Mouse (Mus musculus) CH12.LX (cell line): ENCODE results near the gene Cryl1. TPM values are rescaled to one million over a fixed set of nuclear protein-coding genes. Genes with fewer than 3 reads are reported as not detected.

Source experiments
- DNase-seq: peaks from one replicate; pipeline ENCODE4 v3.0.0-alpha.2; 2013; ENCODE audit errors: extremely low read depth
- H3K27ac ChIP-seq: 2 replicates; pipeline ENCODE4 v1.5.1; 2012; ENCODE audit warnings: low read depth, mild to moderate bottlenecking, control low read depth, moderate library complexity; ENCODE audit not compliant: insufficient read depth
- H3K27me3 ChIP-seq: replicated peaks from 2 replicates; pipeline ENCODE3; 2012; ENCODE audit warnings: inconsistent platforms
- H3K36me3 ChIP-seq, 2 experiments: replicated peaks in 1 of 2; 2 replicates each; pipeline versions ENCODE3 to v1.6.1; 2012; ENCODE audit warnings: inconsistent platforms in 1 of 2, low read length in 1 of 2, mild to moderate bottlenecking in 1 of 2, mixed read lengths in 1 of 2, moderate library complexity in 1 of 2; ENCODE audit not compliant: control insufficient read depth in 1 of 2, insufficient read depth in 1 of 2
- H3K4me1 ChIP-seq, 2 experiments: 2 replicates each; pipeline ENCODE4 v1.6.1; 2012; ENCODE audit warnings: inconsistent platforms in 1 of 2, moderate library complexity in 1 of 2; ENCODE audit not compliant: insufficient read depth in 2 of 2, control insufficient read depth in 1 of 2
- H3K4me2 ChIP-seq: 2 replicates; pipeline ENCODE4 v1.6.1; 2012; ENCODE audit warnings: low read depth, mild to moderate bottlenecking, control low read depth; ENCODE audit not compliant: poor library complexity, insufficient read depth, severe bottlenecking
- H3K4me3 ChIP-seq, 3 experiments: fragments of 150-350 bp in 1 of 3; sonication (generic) in 1 of 3; replicated peaks in 1 of 3; 2 replicates each; pipeline versions ENCODE3 to v1.5.1; 2011 to 2012; ENCODE audit warnings: low read depth in 2 of 3, low read length in 2 of 3, mild to moderate bottlenecking in 2 of 3, moderate library complexity in 2 of 3, control low read depth in 1 of 3, improper control_type of control experiment in 1 of 3, inconsistent platforms in 1 of 3, mixed read lengths in 1 of 3; ENCODE audit not compliant: poor library complexity in 1 of 3
- H3K79me2 ChIP-seq: replicated peaks from 2 replicates; pipeline ENCODE4 v1.6.1; 2012; ENCODE audit warnings: mild to moderate bottlenecking, moderate library complexity; ENCODE audit not compliant: control insufficient read depth, poor library complexity, insufficient read depth, severe bottlenecking; ENCODE audit errors: extremely low read depth
- H3K9ac ChIP-seq: 2 replicates; pipeline ENCODE4 v1.6.1; 2012; ENCODE audit warnings: low read depth, mild to moderate bottlenecking, control low read depth, moderate library complexity; ENCODE audit not compliant: insufficient read depth
- H3K9me3 ChIP-seq: replicated peaks from 2 replicates; pipeline ENCODE3; 2012; ENCODE audit warnings: low read length, inconsistent platforms, mixed read lengths
- CHD1 ChIP-seq: IDR thresholded peaks from 2 replicates; pipeline ENCODE4 v1.6.1; 2012; ENCODE audit warnings: low read depth, low read length, improper control_type of control experiment, inconsistent platforms
- ELF1 ChIP-seq: IDR thresholded peaks from 2 replicates; pipeline ENCODE4 v1.6.1; 2014; ENCODE audit warnings: low read depth, mild to moderate bottlenecking, inconsistent platforms, low read length, improper control_type of control experiment
- ETS1 ChIP-seq: conservative IDR thresholded peaks from 2 replicates; pipeline ENCODE4 v1.6.1; 2012; ENCODE audit warnings: low read depth, mild to moderate bottlenecking, inconsistent platforms, low read length, improper control_type of control experiment, moderate library complexity
- HCFC1 ChIP-seq: IDR thresholded peaks from 2 replicates; pipeline ENCODE4 v1.6.1; 2012; ENCODE audit warnings: low read depth, mild to moderate bottlenecking, inconsistent platforms, low read length, improper control_type of control experiment
- IRF4 ChIP-seq: IDR thresholded peaks from 2 replicates; pipeline ENCODE4 v1.6.1; 2014; ENCODE audit warnings: low read depth, mild to moderate bottlenecking, inconsistent platforms, low read length, improper control_type of control experiment
- JUND ChIP-seq: conservative IDR thresholded peaks from 2 replicates; pipeline ENCODE4 v1.6.1; 2011; ENCODE audit warnings: low read depth, low read length, improper control_type of control experiment
- KAT2A ChIP-seq: IDR thresholded peaks from 2 replicates; pipeline ENCODE4 v1.6.1; 2012; ENCODE audit warnings: low read length, improper control_type of control experiment, inconsistent platforms; ENCODE audit not compliant: insufficient replicate concordance
- MAZ ChIP-seq: IDR thresholded peaks from 2 replicates; pipeline ENCODE4 v1.6.1; 2012; ENCODE audit warnings: low read depth, mild to moderate bottlenecking, inconsistent platforms, low read length, improper control_type of control experiment, moderate library complexity
- MEF2A ChIP-seq: IDR thresholded peaks from 2 replicates; pipeline ENCODE4 v1.6.1; 2014; ENCODE audit warnings: low read depth, mild to moderate bottlenecking, inconsistent platforms, low read length, improper control_type of control experiment, borderline replicate concordance
- MYC ChIP-seq: IDR thresholded peaks from 2 replicates; pipeline ENCODE4 v1.6.1; 2011; ENCODE audit warnings: low read depth, mild to moderate bottlenecking, improper control_type of control experiment, low read length
- NRF1 ChIP-seq: IDR thresholded peaks from 2 replicates; pipeline ENCODE4 v1.6.1; 2014; ENCODE audit warnings: low read depth, mild to moderate bottlenecking, inconsistent platforms, low read length, improper control_type of control experiment, moderate library complexity
- POLR2A ChIP-seq: IDR thresholded peaks from 2 replicates; pipeline ENCODE4 v1.6.1; 2011; ENCODE audit warnings: low read depth, mild to moderate bottlenecking, improper control_type of control experiment, low read length
- SIN3A ChIP-seq: IDR thresholded peaks from 2 replicates; pipeline ENCODE4 v1.6.1; 2012; ENCODE audit warnings: low read length, improper control_type of control experiment, inconsistent platforms
- TCF12 ChIP-seq: IDR thresholded peaks from 2 replicates; pipeline ENCODE4 v1.6.1; 2014; ENCODE audit warnings: low read depth, mild to moderate bottlenecking, inconsistent platforms, low read length, improper control_type of control experiment
- USF2 ChIP-seq: conservative IDR thresholded peaks from 2 replicates; pipeline ENCODE4 v1.6.1; 2011; ENCODE audit warnings: low read depth, low read length, improper control_type of control experiment
- ZC3H11A ChIP-seq: IDR thresholded peaks from 2 replicates; pipeline ENCODE4 v1.6.1; 2012; ENCODE audit warnings: low read depth, mild to moderate bottlenecking, inconsistent platforms, low read length, improper control_type of control experiment
- dilution Hi-C: fragments of 300-500 bp; cut with MboI; formaldehyde crosslinking; loops from 2 replicates; pipeline ENCODE4 v1.14.3; 2020; ENCODE audit warnings: low sequenced_read_pairs; ENCODE audit not compliant: extremely low pct_unique_long_range_greater_than_20kb, extremely low pct_ligation_motif_present
- in situ Hi-C: fragments of 300-500 bp; cut with MboI; formaldehyde crosslinking; loops from 3 replicates; pipeline ENCODE4 v1.14.3; 2019; ENCODE audit warnings: low sequenced_read_pairs, low pct_ligation_motif_present, low pct_unique_long_range_greater_than_20kb, mixed read lengths
- polyA plus RNA-seq: library from polyadenylated mRNA; unstranded; fragments of >175 nt; gene quantifications from 2 replicates; pipeline ENCODE4 v1.2.1, GENCODE M21; 2012; ENCODE audit warnings: low read depth; ENCODE audit not compliant: insufficient read length
- total RNA-seq, 2 experiments: library from RNA; depleted of rRNA; stranded (reverse); fragments of 300-350 nt in 1 of 2; fragments of >200 nt in 1 of 2; gene quantifications; 2 replicates each; pipeline ENCODE4 v1.2.3; 2012 to 2014

Gene Cryl1
- total and polyA plus RNA-seq, 3 experiments: 13.1 to 33.7 (median 31.8) TPM

DNA sequence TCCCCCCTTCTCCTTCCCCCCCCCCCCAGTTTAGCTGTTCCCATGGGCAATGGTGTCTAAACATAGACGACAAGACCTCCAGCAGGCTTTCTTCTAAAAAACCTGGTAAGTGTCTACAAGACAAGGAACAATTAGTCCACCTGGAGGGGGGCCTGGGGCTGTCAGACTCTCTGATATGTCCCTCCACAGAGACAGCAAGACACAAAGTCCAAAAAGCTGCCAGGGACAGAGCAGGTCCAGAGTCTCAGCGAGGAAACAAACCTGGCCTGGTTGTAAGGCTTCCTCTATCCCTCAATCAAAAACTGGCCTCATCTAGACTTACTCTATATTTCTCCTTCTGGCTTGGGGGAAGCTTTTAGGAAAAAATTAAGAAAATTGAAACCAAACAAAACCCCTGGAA is 115.7 kb downstream of the Cryl1 start:
- dilution Hi-C loops: no loop called here

DNA sequence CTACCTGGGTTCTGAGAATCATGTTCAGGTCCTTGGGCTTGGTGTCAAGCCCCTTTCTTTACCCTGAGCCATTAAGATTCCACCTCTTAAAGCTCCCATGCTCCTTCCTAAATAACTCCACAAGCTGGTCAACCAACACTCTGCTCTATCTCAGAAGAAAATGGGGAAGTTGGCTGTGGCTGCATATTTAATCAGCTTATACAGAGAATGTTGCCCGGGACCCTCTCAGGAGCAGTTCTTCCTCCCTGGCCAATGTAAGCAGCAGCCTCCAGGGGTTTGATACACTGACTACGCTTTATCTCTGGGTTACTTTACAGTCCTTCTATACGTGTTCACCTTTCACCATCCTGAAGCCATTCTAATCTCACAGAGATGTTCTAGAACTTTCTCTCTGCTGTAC is 117.5 kb downstream of the Cryl1 start:
- TF ChIP-seq SIN3A (no peak), POLR2A (no peak), MYC (no peak), KAT2A (no peak), MEF2A (no peak), TCF12 (no peak), NRF1 (no peak), IRF4 (no peak), USF2 (no peak), CHD1 (no peak), MAZ (no peak), ETS1 (no peak)
- H3K4me2 ChIP-seq: no peak overlapping the region
- in situ Hi-C loops (no loop called here), dilution Hi-C loops (no loop called here)
- peak; percentile 35 for DNase-seq
- no peaks in the 10 kb centered on the region for H3K9me3 ChIP-seq
- no peaks in the 10 kb centered on the region for H3K79me2 ChIP-seq
- peaks cover 0 to 23% of the 10 kb centered on the region in 2 experiments for H3K36me3 ChIP-seq
- peaks cover 0 to 11% of the 10 kb centered on the region in 2 experiments; a peak in 2 of 4 replicates for H3K4me1 ChIP-seq
- H3K4me3 ChIP-seq: no peak overlapping the region
- no peak overlapping the region for H3K9ac ChIP-seq
- no peaks in the 10 kb centered on the region for H3K27me3 ChIP-seq
- no peak overlapping the region for H3K27ac ChIP-seq

More for the DNA sequence above, 115.7 kb downstream of the Cryl1 start:
- H3K4me2 ChIP-seq: no peak overlapping the region
- H3K4me1 ChIP-seq: peaks cover 6 to 21% of the 10 kb centered on the region in 2 experiments; a peak in 3 of 4 replicates
- no peaks in the 10 kb centered on the region for H3K27me3 ChIP-seq
- H3K36me3 ChIP-seq: peaks cover 0 to 24% of the 10 kb centered on the region in 2 experiments
- no peak for DNase-seq
- TF ChIP-seq ZC3H11A: no peak
- TF ChIP-seq, all 38 proteins: peak for 0
- Histone ChIP-seq H3K9ac (no peak overlapping the region), H3K27ac (no peak overlapping the region), H3K9me3 (no peaks in the 10 kb centered on the region), H3K79me2 (no peaks in the 10 kb centered on the region), H3K4me3 (no peak overlapping the region)
- in situ Hi-C loops: no loop called here

- no peak overlapping the region for H3K9ac ChIP-seq
- dilution Hi-C loops: no loop called here
- H3K4me2 ChIP-seq: no peak overlapping the region
- H3K27ac ChIP-seq: no peak overlapping the region
- in situ Hi-C loops: no loop called here
- no peak for DNase-seq
- H3K79me2 ChIP-seq: no peaks in the 10 kb centered on the region
- H3K27me3 ChIP-seq: no peaks in the 10 kb centered on the region
- peaks cover 13 to 47% of the 10 kb centered on the region in 2 experiments for H3K4me1 ChIP-seq
- peaks cover 0 to 17% of the 10 kb centered on the region in 2 experiments for H3K36me3 ChIP-seq
- no peak for TF ChIP-seq POLR2A
- TF ChIP-seq ETS1: no peak
- TF ChIP-seq HCFC1: no peak
- no peak for TF ChIP-seq JUND
- TF ChIP-seq ELF1: no peak
- no peak for TF ChIP-seq KAT2A
- H3K9me3 ChIP-seq: no peaks in the 10 kb centered on the region
- no peak overlapping the region for H3K4me3 ChIP-seq
These were observed 121.8 kb downstream of the Cryl1 start for GRCm38 (mm10) chr14:57276481-57277012.
